Mouse (Mus musculus) gastrocnemius, postnatal 14 days (tissue): ENCODE measurements at regions not wholly inside any gene's neighbourhood (a gene's known extent, or its start where the extent isn't known, plus 50 kb on each side); places are given as distances from the start of the nearest gene placed in this dataset.
"Not testable (repeated sequence)": the region's sequence is repeated elsewhere in the genome, so short reads cannot be mapped to it uniquely, and the experiment has no call there.

Experiments used
- DNase-seq: peaks from one replicate; pipeline ENCODE4 v3.0.0; 2021; ENCODE audit warnings: mixed read lengths
- intact Hi-C: fragments of 180-260 bp; cut with DNase I; formaldehyde crosslinking; loops from one replicate; pipeline ENCODE4 v1.15.1; 2025; ENCODE audit warnings: low total_unique reads

DNA sequence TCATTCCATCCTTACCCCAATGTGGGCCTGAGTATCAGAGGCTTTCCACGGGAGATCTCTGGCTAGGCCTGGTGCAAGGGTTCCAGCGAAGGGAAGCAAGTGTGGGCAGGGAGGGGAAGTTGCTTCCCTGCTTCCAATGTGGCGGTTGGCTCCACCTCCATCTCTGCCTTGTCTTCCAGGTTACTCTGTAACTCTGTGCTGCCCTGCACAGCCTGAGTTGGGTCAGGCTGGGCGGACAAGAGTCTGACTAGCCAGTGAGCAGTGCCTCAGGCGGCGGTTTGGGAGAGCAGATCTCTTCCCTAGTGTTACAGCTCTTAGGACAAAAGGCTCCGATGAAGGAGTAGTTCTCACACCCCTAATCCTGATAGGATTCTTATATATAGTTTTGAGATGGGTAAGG is 172.8 kb downstream of the Snx19 start:
- DNase-seq = no peak
- intact Hi-C loops = no loop called here

DNA sequence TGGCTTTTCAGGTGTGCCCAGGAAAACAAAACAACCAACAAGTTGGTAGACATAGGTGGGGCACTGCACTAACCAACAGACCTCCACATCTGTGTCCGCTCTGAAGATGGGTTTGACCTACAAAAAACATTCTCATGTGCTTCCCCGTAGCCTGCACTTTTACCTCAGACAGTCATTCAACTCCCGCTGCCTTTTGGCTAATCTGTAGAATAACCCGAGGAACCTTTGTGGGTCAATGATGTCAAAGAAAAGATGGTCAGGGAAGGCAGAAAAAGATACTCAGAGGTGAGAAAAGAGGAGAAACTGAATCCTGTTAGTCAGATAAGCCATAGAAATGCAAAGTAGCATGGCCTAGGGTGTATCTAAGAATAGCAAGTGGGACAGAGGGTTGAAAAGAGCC is 170.8 kb downstream of the Snx19 start:
- intact Hi-C loops = no loop called here
- DNase-seq = no peak

DNA sequence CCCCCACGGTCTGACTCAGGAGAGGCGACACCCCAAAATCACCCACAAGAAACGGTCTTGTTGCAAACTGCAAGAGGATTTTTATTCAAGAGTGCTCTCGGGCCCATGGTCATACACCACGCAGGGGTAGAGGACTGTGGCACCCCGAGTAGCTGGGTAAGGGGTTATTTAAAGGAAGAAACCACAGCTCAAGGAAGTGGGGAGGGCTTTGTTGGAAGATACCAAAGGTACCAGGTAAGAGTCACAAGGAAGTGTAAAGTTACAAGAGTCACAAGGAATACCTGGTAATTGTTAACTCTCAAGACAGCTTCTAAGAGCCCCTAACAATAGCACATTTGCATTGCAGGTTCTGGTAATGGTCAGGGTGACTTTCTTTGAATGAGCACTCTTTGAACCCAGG is 170.2 kb downstream of the Snx19 start:
- intact Hi-C loops, DNase-seq: not testable (repeated sequence)

DNA sequence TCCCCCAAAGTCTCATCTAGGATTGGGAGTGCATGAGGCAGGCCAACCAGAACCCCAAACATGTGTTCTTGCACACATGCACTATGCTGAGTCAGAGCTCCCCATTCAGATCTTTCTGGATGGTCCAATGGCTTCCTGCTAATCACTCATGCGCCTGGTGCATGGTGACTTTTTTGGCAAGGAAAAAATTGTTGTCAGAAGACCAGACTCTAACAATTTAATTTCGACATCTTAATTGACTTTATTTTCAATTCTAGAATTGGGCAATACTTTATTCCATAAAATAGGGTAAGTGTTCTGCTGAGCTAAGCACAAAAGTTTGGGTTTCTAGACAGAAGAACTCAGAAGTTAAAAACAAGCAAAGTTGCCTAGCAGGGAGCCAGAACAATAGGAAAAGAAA is 165.7 kb downstream of the Snx19 start:
- DNase-seq = no peak
- intact Hi-C loops = no loop called here

DNA sequence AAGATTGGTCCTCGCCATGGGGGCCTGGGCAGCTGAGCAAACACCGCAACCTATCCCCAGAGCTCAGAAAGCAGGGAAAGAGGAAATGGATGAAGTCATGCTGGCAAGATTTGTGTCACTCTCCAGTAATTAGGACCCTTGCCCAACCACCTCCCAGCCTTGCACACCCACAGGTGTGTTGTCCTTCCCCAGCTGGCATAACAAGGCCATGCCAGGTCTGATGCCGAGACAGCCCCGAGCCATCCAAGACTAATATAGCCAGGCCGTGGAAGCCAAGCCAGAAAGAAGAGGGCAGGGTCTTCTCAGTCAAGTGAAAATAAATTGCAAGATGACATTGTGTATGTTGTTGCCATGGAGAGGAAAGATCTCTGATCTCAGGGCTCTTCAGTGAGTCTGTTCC is 164.3 kb downstream of the Snx19 start:
- intact Hi-C loops = no loop called here
- no peak for DNase-seq

DNA sequence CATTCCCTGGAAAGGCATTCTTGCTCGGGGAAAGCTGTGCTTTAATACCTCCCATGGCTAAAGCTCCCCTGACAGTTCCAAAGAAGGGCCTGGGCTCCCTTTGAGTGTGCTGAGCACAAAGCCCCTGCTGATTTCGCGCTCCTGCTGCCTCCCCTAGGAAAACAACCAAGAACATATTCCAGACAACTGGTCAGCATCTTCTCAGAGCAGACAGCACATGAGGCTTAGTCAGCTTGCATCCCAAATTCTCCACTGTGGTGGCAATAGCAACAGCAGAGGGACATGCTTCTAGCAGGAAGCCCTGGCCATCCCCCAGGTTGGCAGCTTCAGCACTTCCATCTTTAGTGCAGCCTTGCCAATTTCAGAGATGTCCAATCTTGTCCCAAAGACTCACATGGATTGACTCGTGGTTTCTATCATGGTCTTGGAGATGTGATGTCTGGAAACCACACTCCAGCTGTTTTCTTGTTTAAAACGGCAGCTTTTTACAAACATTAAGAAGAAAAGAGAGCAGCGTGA is 163.8 kb downstream of the Snx19 start:
- DNase-seq = no peak
- intact Hi-C loops = no loop called here

DNA sequence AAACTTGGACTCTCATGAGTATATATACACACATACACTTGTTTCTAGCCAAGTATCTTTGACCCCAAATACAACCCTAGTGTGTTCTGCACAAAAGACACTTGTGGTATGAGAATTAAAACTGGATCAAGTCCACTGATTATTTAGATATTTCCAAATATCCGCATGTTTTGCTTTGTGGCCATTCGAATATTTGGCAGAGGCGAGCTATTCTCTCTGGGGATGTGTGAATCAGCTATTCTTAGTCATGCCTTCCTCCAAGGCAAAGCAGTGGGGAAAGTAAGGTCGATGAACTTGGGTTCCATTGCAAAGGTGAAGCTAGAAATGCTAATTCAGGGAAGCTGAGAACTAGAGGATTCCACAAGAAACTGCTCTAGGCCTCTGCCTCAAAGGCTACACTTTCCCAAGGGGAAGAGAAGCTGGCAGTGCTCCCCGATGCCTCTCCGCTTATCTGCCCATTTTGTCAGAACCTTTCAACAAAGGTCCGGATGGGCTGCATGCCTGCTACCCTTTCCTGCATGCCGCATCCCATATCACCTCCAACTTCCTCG is 154.4 kb downstream of the Snx19 start:
- DNase-seq = no peak
- intact Hi-C loops = no loop called here

DNA sequence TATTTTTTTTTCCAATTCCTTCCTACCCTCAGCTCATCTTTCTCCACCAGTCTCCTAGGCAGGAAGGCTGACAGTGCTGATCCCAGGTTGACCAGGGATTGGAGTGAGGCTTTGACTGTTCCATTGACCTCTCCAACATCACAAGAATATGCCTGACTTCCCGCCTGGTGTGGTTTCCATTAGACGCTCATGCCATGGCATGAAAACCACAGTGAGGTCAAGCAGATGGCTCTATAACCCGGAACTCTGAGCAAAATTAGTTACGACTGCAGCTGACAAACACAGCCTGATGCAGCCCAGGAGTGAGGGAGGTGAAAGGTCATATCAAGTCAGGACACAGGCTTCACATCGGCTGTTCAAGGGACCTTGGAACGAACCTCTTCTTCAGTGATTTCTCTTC is 153.6 kb downstream of the Snx19 start:
- DNase-seq = no peak
- intact Hi-C loops = no loop called here

DNA sequence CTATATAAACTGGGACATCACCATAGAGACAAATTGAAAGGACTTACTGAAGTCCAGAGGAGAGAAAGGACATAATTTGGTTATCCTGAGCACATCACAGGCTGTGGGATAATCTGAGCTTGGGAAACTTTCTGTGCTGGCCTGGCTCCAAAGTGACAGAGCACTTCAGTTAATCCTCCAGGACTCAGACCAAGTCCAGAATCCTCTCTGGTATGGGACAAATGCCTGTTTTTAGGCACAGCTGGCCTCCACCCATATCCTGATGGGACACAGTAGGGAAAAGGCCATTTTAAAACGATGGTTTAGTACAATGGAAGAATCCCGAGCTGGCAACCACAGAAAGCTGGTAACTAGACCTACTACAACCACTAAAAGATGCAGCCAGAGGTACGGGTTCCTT is 151.3 kb downstream of the Snx19 start:
- peak; percentile 40 for DNase-seq
- intact Hi-C loops = no loop called here

DNA sequence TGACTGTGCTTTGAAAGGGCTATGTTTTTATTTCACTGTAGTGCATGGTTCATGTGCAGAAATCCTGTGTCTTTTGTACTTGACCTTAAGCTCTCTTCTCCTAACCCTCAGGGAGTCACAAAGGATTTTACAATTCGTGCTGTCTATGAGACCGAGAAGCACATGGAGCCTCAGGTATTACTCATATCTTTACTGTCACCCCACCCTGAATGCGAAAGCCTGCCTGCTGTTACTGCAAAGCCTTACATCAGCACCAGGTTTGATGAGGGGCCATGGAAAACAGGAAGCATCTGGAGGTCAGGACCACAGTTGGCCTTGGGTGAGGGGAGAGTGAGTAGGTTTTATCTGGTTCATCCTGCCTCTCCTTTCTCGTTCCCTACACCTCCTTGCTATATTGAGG is 150.3 kb downstream of the Snx19 start:
- no peak for DNase-seq
- intact Hi-C loops = no loop called here

DNA sequence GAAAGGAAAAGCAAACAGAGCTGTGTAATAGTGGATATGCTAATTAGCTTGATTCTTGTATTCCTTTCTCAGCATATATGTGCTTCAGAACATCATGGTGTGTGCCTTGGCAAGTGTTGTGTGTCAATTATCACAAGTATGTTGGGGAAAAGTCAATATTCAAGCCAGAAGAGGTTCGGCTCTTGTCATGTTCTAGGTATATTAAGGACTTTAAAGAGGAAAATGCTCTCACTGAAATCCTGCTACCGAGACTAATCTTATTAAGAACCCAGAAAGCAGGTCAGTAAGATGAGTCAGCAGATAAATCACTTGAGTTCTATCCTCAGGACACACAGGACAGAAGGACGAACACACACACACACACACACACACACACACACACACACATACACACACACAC is 148.6 kb downstream of the Snx19 start:
- intact Hi-C loops = no loop called here
- no peak for DNase-seq

DNA sequence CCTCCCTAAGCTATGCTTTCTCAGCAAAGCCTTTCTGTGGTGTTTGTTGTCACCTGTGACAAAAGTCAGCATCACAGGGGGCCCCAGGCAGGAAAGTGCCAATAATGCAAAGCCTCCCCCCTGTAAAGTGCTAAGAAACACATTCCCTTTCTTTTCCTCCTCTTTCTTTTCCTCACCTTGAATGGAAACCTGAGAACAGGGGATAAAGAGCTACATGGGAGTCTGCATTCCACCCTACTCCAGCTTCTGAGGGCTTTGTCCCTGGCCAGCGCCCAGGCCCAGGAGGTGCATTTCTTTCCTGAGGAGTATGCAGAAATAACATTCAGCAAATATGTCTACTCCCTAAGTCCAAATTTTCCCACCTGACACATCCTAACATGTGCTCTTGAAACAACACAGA is 146.4 kb downstream of the Snx19 start:
- DNase-seq = no peak
- intact Hi-C loops = no loop called here

DNA sequence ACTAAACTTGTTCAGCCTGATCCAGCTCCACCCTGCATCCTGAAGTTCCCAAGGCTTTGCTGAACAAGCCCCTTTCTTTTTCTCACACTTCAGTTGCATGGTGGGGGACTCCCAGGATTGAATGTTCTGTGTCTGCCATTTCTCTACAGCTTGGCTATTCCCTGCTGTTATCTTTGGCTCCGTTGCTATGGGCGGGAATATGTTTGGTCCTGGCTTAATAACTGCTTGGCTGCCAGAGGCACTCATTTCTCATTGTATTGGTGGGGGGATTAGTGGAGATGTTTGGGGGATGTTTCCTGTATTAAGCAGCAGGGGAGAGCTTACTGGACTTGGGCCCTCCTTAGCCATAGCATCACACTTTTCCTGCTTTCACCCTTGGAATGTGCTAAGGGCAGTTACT is 144.1 kb downstream of the Snx19 start:
- DNase-seq = no peak

DNA sequence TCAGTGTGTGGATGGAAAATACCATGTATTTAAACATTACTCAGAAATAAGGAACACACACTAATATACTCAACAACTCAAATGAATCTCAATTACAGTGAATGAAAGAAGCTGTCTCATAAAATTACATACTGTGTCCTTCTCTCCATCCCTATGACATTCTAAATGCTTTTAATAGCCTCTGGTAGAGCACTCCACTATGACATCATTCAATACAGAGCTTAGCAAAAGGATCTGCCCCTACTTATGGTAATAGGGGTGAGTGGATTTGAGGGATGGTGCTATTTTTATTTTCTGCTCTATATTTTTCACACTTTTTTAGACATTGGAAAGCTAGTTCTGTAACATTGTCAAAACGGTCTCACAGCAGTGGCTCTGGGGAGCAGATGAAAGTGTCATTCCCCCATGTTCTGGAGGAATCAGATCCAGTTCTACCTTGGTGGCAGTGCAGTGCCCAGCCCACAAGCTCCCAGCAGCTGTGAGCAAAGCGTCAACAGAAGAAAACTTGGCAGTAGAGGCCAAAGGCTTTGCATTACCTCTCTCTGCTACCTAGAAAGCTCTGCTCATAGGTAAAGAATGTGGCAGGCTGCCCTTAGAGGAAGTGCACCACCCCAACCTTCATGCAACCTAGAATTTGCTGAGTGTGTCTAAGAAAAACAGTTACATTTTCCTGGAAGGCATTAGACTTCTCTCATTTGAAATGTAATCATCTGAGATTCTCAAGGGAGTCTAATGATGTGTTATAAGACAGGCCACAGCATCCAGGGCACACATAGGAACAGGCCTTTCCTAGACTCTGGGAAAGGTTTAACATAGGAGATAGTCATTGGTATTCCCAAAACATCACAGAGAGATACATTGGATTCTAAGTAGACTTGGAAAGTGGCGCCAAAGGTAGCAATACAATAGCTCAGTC is 138.1 kb downstream of the Snx19 start:
- intact Hi-C loops = no loop called here
- no peak for DNase-seq

More for the DNA sequence above, 144.1 kb downstream of the Snx19 start:
- intact Hi-C loops = no loop called here

DNA sequence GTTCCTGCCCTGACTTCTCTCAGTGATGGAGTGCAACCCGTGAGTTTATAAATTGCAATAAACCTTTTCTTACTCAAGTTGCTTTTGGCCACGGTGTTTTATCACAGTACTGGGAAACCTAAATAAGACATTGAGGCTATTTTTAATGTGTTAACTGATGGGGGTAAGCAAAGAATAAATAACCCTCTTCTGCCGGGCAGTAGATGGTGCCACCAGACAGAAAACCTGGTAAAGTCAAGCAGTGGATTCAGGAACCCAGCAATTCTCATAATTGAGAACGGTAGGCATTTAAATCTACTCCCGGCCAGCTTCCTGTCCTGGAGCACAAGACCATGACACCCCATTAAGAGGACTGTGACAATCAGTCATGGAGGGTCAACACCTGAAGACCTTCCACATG is 136.5 kb downstream of the Snx19 start:
- no peak for DNase-seq
- intact Hi-C loops = no loop called here

DNA sequence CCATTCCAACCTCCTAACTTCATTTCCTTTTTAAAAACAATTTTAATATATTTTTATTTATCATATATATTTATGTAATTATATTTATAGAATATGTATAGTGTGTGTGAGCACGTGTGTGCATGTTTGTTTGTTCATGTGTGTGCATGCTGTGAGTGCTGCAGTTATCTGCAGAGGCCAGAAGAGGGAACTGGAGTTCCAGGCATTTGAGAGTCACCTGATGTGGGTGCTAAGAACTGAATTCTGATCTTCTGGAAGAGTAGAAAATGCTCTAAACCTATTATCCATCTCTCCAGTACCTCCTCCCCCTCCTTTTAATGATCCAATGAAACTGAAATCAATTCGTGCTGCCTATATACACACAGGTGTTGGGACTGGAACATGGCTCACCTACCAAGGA is 128.0 kb downstream of the Snx19 start:
- intact Hi-C loops = no loop called here
- DNase-seq = no peak

DNA sequence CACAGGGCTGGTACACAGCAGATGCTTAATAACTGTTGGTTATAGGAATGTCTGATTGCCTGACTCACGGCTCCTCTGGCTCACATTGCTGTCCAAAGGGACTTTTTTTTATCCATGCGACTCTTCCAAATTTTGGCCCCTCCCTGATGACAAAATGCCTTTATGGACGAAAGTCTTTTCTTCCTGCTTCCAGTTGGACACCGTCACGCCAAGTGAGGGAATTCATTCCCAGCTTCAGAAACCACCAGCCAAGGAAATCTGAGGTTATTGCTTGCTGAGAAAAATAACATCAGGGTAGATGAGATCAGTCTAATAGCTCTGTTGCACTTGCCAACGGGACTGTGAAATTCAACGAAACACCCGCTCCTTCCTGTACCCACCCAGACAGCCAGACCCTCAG is 125.8 kb downstream of the Snx19 start:
- DNase-seq = peak; percentile 49
- intact Hi-C loops = no loop called here

DNA sequence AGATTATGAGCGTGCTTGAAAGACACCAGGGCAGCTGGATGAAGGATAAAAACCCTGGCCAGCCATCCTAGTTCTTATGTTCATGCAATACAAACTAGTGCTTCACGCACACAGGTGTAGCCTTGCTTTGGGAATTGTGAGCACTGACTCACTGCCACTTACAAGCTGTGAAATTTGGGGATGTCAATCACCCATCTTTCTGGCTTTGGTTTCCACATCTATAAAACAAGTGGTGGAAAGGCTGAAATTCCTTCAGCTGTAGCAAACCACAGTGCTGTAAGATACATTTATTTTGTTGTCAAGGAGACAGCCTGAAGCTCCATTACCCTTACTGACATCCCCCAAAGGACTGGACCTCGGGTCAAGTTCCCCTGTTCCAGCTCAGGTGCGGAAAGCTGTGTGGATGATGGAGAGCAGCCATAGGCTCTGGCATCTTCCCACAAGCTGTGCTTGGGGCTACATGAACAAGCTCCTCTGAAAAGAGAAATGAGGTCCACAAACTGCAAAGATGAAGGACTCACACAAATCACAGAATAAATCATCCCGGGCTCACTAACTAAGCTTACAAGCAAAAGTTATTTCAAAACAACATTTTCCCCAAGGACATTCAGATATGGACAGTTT is 123.1 kb downstream of the Snx19 start:
- DNase-seq = no peak
- intact Hi-C loops = no loop called here

DNA sequence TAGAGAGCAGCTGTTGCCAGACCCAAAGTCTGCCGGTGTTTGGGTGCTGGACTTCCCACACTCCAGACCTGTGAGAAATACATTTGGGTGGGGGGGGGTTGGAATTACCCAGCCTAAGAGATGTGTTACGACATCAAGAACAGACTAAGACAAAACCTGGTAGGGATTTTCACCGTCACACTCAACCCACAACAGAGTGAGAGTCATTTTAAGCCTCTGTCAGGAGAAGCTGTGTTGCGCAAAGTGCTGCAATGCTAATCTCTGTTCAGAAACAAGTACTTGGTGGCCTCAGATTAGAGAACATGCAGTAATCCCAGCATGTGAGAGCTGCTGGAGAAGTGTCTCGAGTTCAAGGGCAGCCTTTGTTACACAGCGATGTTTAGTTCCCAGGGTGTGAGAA is 113.0 kb downstream of the Snx19 start:
- intact Hi-C loops = no loop called here
- no peak for DNase-seq

DNA sequence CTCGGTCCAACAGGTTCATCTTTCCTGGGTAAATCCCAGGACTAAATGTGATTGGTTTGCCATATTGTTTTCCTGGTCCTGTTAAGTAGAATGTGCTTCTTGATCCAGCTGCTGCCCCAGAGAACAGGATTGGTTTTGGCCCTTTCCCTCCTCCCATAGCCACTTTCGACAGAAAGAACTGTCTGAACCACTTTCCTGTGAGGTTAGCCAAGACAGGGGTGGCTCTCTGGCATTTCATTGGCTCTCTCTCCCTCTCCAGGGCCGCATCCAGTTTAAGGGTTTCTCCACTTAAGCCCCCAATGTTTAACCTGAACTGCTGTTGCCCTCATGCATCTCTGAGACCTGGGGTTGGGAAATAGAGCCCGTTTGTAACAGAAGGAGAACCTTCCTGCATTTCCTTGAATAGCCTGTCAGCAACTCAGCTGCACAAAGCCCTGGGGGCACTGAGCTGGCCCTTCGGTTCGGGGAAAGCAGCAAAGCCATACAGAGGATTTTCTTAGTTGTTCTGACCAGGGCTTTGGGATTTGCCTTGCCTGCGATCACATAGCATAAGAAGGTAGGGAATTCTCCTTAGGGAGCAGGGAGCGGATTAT is 109.7 kb downstream of the Snx19 start:
- intact Hi-C loops = no loop called here
- DNase-seq = peak; percentile 33
